Mouse (Mus musculus) lung, postnatal 0 days (tissue): ENCODE results near the gene Gm20219.
"Not testable (repeated sequence)": the region's sequence is repeated elsewhere in the genome, so short reads cannot be mapped to it uniquely, and the experiment has no call there.

ENCODE experiments used
- CTCF ChIP-seq: IDR thresholded peaks from 2 replicates; pipeline ENCODE4 v1.5.1; 2016; ENCODE audit warnings: antibody characterized with exemption, mild to moderate bottlenecking
- EP300 ChIP-seq: IDR thresholded peaks from 2 replicates; pipeline ENCODE4 v1.6.1; 2016; ENCODE audit warnings: antibody characterized with exemption, mild to moderate bottlenecking, control low read depth

DNA sequence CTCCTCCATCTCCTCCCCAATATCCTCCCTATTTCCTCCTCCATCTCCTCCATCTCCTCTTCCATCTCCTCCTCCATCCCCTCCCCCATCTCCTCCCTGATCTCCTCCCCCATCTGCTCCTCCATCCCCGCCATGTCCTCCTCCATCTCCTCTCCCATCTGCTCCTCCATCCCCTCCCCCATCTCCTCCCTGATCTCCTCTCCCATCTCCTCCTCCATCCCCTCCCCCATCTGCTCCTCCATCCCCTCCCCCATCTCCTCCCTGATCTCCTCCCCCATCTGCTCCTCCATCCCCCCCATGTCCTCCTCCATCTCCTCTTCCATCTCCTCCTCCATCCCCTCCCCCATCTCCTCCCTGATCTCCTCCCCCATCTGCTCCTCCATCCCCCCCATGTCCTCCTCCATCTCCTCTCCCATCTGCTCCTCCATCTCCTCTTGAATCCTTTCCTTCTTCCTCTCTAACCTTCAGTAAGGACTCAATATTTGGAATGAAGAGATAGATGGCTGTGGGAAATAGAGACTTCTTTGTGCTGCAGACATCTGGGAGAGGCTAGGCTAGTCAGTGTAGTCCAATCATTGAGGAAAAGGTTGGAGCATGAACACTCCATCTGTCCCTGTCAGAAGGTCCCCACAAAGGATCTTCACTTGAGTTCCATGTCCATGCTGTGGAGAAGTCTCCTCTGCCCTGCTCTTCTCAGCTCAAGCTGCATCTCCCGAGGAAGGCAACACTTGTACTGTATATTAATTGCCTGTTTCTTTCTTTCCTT is 52.4 kb downstream of the Gm20219 start:
- not testable (repeated sequence) for TF ChIP-seq CTCF, EP300
